Mouse (Mus musculus) hindbrain, postnatal 0 days (tissue): ENCODE measurements at regions not wholly inside any gene's neighbourhood (a gene's known extent, or its start where the extent isn't known, plus 50 kb on each side); places are given as distances from the start of the nearest gene placed in this dataset.

Experiments
- ATAC-seq: fragments of 200-750 bp; cut with Nextera tagmentation; 2 replicates; pipeline ENCODE4 v1.8.0; 2017; ENCODE audit warnings: mild to moderate bottlenecking, moderate TSS enrichment, moderate library complexity
- DNase-seq: peaks from one replicate; pipeline ENCODE4 v3.0.0-alpha.2; 2015; ENCODE audit warnings: low spot score
- H3K27ac ChIP-seq: fragments of 300-500 bp; sonication (generic); 2 replicates; pipeline ENCODE4 v1.5.1; 2014; ENCODE audit warnings: mild to moderate bottlenecking
- H3K27me3 ChIP-seq: fragments of 300-500 bp; sonication (generic); 2 replicates; pipeline ENCODE4 v1.6.1; 2014; ENCODE audit warnings: low read length, mixed read lengths; ENCODE audit not compliant: insufficient read depth
- H3K36me3 ChIP-seq: fragments of 300-500 bp; sonication (generic); 2 replicates; pipeline ENCODE4 v1.6.1; 2014; ENCODE audit warnings: low read length, mixed read lengths; ENCODE audit not compliant: insufficient read depth
- H3K4me1 ChIP-seq: fragments of 300-500 bp; sonication (generic); 2 replicates; pipeline ENCODE4 v1.6.1; 2014; ENCODE audit warnings: antibody characterized with exemption, low read length, mixed read lengths; ENCODE audit not compliant: insufficient read depth
- H3K4me2 ChIP-seq: fragments of 300-500 bp; sonication (generic); 2 replicates; pipeline ENCODE4 v1.6.1; 2014; ENCODE audit warnings: low read depth, mild to moderate bottlenecking, low read length, moderate library complexity, mixed read lengths
- H3K4me3 ChIP-seq: fragments of 300-500 bp; sonication (generic); 2 replicates; pipeline ENCODE4 v1.5.1; 2014; ENCODE audit warnings: low read length
- H3K9ac ChIP-seq: fragments of 300-500 bp; sonication (generic); replicated peaks from 2 replicates; pipeline ENCODE4 v1.6.1; 2014; ENCODE audit warnings: mild to moderate bottlenecking, low read length, moderate library complexity, mixed read lengths
- H3K9me3 ChIP-seq: fragments of 300-500 bp; sonication (generic); 2 replicates; pipeline ENCODE4 v1.6.1; 2016; ENCODE audit warnings: low read length, mixed read lengths
- CTCF ChIP-seq: IDR thresholded peaks from 2 replicates; pipeline ENCODE4 v1.5.1; 2016; ENCODE audit warnings: antibody characterized with exemption, control low read depth, low read depth
- WGBS: fragments of 180-500 bp; shearing (Covaris S2); extraction: QIAGEN DNeasy Blood & Tissue Kit; methylation state at CpG from one replicate; pipeline ENCODE4 v1.1.7; 2014; 5-methylcytosine and 5-hydroxymethylcytosine counted together

GRCm38 (mm10) chr13:45294691-45295090 is 94.9 kb upstream of the Mylip start:
- no peaks in the 10 kb centered on the region for H3K36me3 ChIP-seq
- H3K4me2 ChIP-seq = no peak overlapping the region
- ATAC-seq (no peak), DNase-seq (no peak)
- TF ChIP-seq CTCF = no peak
- H3K9me3 ChIP-seq = no peaks in the 10 kb centered on the region
- H3K4me3 ChIP-seq = no peak overlapping the region
- 87% methylated on average over 10 of the region's 10 CpGs for WGBS
- H3K27ac ChIP-seq = no peak overlapping the region
- H3K4me1 ChIP-seq = no peaks in the 10 kb centered on the region
- no peak overlapping the region for H3K9ac ChIP-seq
- no peaks in the 10 kb centered on the region for H3K27me3 ChIP-seq

- H3K9ac ChIP-seq = no peak overlapping the region
- DNase-seq = no peak
- H3K4me2 ChIP-seq = no peak overlapping the region
- no peak overlapping the region for H3K27ac ChIP-seq
- 66% methylated on average over 8 of the region's 8 CpGs for WGBS
- H3K27me3 ChIP-seq = no peaks in the 10 kb centered on the region
- no peak for ATAC-seq
- H3K4me3 ChIP-seq = no peak overlapping the region
- H3K9me3 ChIP-seq = no peaks in the 10 kb centered on the region
- H3K4me1 ChIP-seq = no peaks in the 10 kb centered on the region
- no peak for TF ChIP-seq CTCF
- H3K36me3 ChIP-seq = no peaks in the 10 kb centered on the region
These were observed 88.9 kb upstream of the Mylip start for GRCm38 (mm10) chr13:45300610-45301009.

- no peak for TF ChIP-seq CTCF
- WGBS = 71% methylated on average over 10 of the region's 10 CpGs
- DNase-seq = no peak
- H3K4me2 ChIP-seq = no peak overlapping the region
- H3K27me3 ChIP-seq = no peaks in the 10 kb centered on the region
- no peak overlapping the region for H3K27ac ChIP-seq
- no peaks in the 10 kb centered on the region for H3K36me3 ChIP-seq
- no peak for ATAC-seq
- no peak overlapping the region for H3K9ac ChIP-seq
- no peaks in the 10 kb centered on the region for H3K9me3 ChIP-seq
- H3K4me3 ChIP-seq = no peak overlapping the region
- H3K4me1 ChIP-seq = no peaks in the 10 kb centered on the region
These were observed 88.2 kb upstream of the Mylip start for GRCm38 (mm10) chr13:45301191-45301905.

- H3K36me3 ChIP-seq = no peaks in the 10 kb centered on the region
- DNase-seq (peak; percentile 20), ATAC-seq (no peak)
- no peaks in the 10 kb centered on the region for H3K27me3 ChIP-seq
- 41% methylated on average over 6 of the region's 6 CpGs for WGBS
- H3K27ac ChIP-seq = no peak overlapping the region
- no peak overlapping the region for H3K9ac ChIP-seq
- no peak overlapping the region for H3K4me3 ChIP-seq
- H3K4me1 ChIP-seq = no peaks in the 10 kb centered on the region
- H3K9me3 ChIP-seq = no peaks in the 10 kb centered on the region
- no peak overlapping the region for H3K4me2 ChIP-seq
- TF ChIP-seq CTCF = no peak
These were observed 86.7 kb upstream of the Mylip start for GRCm38 (mm10) chr13:45302796-45303195.

DNA sequence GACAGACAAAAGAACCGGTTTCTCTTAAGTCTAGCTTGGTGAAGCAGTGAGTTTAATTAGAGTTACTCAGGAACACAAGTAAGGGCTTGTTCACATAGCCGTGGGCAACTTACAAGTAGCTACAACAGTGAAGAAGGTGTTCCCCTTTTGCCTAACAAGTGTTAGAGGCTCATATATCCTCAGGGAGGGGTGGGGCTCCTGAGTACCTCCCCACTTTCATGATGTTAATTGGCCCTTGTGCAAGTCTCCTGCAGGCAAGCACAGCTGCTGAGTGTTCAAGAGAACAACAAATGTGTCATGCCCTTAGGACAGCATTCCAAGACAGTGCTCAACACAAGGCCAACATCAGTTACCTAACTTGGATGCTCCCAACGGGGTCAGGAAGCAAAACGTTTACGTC is 83.4 kb upstream of the Mylip start:
- TF ChIP-seq CTCF = no peak
- H3K9ac ChIP-seq = no peak overlapping the region
- no peak overlapping the region for H3K4me2 ChIP-seq
- no peaks in the 10 kb centered on the region for H3K27me3 ChIP-seq
- no peak for ATAC-seq
- DNase-seq = no peak
- no peaks in the 10 kb centered on the region for H3K4me1 ChIP-seq
- no peaks in the 10 kb centered on the region for H3K36me3 ChIP-seq
- 79% methylated on average over 5 of the region's 5 CpGs for WGBS
- H3K9me3 ChIP-seq = no peaks in the 10 kb centered on the region
- no peak overlapping the region for H3K4me3 ChIP-seq
- no peak overlapping the region for H3K27ac ChIP-seq

DNA sequence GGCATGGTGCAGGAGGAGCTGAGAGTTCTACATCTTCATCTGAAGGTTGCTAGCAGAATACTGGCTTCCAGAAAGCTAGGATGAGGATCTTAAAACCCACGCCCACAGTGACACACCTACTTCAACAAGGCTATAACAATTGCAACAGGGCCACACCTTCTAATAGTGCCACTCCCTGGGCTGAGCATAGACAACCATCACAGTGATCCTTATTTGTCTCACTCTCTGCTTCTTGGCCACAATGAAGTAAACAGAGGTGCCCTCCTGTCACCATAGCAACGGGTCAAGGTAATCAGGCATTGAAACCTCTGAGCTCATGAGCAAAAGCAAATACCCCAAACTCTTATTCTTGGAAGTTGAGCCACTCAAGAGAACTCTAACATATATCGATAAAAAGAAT is 82.3 kb upstream of the Mylip start:
- Histone ChIP-seq H3K27me3 (no peaks in the 10 kb centered on the region), H3K9ac (no peak overlapping the region), H3K9me3 (no peaks in the 10 kb centered on the region), H3K4me1 (no peaks in the 10 kb centered on the region), H3K27ac (no peak overlapping the region), H3K4me2 (no peak overlapping the region), H3K4me3 (no peak overlapping the region), H3K36me3 (no peaks in the 10 kb centered on the region)
- WGBS = 90% methylated on average over 3 of the region's 3 CpGs
- TF ChIP-seq CTCF = no peak
- DNase-seq (no peak), ATAC-seq (no peak)

- 79% methylated on average over 6 of the region's 6 CpGs for WGBS
- no peaks in the 10 kb centered on the region for H3K36me3 ChIP-seq
- H3K27ac ChIP-seq = no peak overlapping the region
- DNase-seq (no peak), ATAC-seq (no peak)
- no peaks in the 10 kb centered on the region for H3K9me3 ChIP-seq
- no peaks in the 10 kb centered on the region for H3K27me3 ChIP-seq
- H3K4me2 ChIP-seq = no peak overlapping the region
- H3K9ac ChIP-seq = no peak overlapping the region
- no peak overlapping the region for H3K4me3 ChIP-seq
- no peak for TF ChIP-seq CTCF
- no peaks in the 10 kb centered on the region for H3K4me1 ChIP-seq
These were observed 69.9 kb upstream of the Mylip start for GRCm38 (mm10) chr13:45319646-45320045.
